Mouse (Mus musculus) embryonic facial prominence, embryonic 15.5 days (tissue): ENCODE measurements at regions not wholly inside any gene's neighbourhood (a gene's known extent, or its start where the extent isn't known, plus 50 kb on each side); places are given as distances from the start of the nearest gene placed in this dataset.

Source experiments
- ATAC-seq: fragments of 200-750 bp; cut with Nextera tagmentation; 2 replicates; pipeline ENCODE4 v1.8.0; 2017; ENCODE audit warnings: low read depth, moderate TSS enrichment; ENCODE audit not compliant: insufficient number of reproducible peaks, low FRiP score, low TSS enrichment
- H3K27ac ChIP-seq: fragments of 300-500 bp; sonication (generic); replicated peaks from 2 replicates; pipeline ENCODE4 v1.5.1; 2015; ENCODE audit warnings: mild to moderate bottlenecking, inconsistent platforms
- H3K27me3 ChIP-seq: fragments of 300-500 bp; sonication (generic); 2 replicates; pipeline ENCODE4 v1.6.1; 2015; ENCODE audit warnings: inconsistent platforms
- H3K36me3 ChIP-seq: fragments of 300-500 bp; sonication (generic); 2 replicates; pipeline ENCODE4 v1.6.1; 2015; ENCODE audit warnings: mild to moderate bottlenecking, inconsistent platforms
- H3K4me1 ChIP-seq: fragments of 300-500 bp; sonication (generic); 2 replicates; pipeline ENCODE4 v1.6.1; 2015; ENCODE audit warnings: inconsistent platforms
- H3K4me2 ChIP-seq: fragments of 300-500 bp; sonication (generic); replicated peaks from 2 replicates; pipeline ENCODE4 v1.6.1; 2015; ENCODE audit warnings: mild to moderate bottlenecking, inconsistent platforms
- H3K4me3 ChIP-seq: fragments of 300-500 bp; sonication (generic); replicated peaks from 2 replicates; pipeline ENCODE4 v1.5.1; 2015; ENCODE audit warnings: mild to moderate bottlenecking, inconsistent platforms
- H3K9ac ChIP-seq: fragments of 300-500 bp; sonication (generic); 2 replicates; pipeline ENCODE4 v1.6.1; 2015; ENCODE audit warnings: inconsistent platforms
- H3K9me3 ChIP-seq: fragments of 300-500 bp; sonication (generic); replicated peaks from 2 replicates; pipeline ENCODE4 v1.6.1; 2016; ENCODE audit warnings: inconsistent platforms
- WGBS: fragments of 180-500 bp; shearing (Covaris S2); methylation state at CpG from one replicate; pipeline ENCODE4 v1.1.7; 2015; 5-methylcytosine and 5-hydroxymethylcytosine counted together

DNA sequence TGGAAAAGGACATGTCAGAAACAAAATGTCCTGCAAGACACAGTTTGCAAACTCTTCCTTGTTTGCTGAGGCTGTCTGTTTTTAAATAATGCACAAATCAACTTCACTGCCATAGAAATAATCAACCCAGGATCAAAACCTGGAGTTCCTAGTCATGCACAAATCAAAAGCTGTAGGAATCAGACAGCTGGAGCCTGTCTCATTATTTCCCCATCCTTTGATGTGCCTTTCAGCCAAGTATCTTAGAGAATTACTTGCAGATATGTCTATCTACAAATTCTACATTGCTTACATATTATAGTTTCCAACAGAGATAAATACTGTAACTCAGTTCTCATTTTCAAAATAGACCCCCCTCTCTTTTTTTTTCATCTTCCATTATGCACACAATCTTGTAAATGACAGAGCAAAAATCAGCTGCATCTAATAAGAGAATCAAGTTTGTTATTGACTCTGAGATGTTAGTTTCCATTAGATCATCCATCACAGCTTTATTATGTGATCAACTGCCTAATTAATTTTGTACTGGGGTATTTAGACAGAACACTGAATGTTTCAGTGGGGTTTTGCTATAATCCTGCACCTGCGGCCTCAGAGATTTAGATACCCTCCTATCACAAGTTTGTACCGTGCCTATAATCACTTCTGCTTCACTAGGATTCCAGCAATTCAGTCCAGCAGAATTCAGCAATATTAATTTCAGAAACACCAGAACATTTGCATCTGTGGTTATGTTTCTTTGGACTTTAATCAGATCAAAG lies 798.9 kb upstream of the Tenm2 start:
- no peaks in the 10 kb centered on the region for H3K36me3 ChIP-seq
- no peaks in the 10 kb centered on the region for H3K9me3 ChIP-seq
- no peaks in the 10 kb centered on the region for H3K4me1 ChIP-seq
- 69% methylated on average over 2 of the region's 2 CpGs for WGBS
- no peak overlapping the region for H3K27ac ChIP-seq
- no peak overlapping the region for H3K9ac ChIP-seq
- no peak overlapping the region for H3K4me3 ChIP-seq
- no peak overlapping the region for H3K4me2 ChIP-seq
- no peaks in the 10 kb centered on the region for H3K27me3 ChIP-seq
- ATAC-seq: no peak

GRCm38 (mm10) chr11:38021704-38022103 lies 785.9 kb upstream of the Tenm2 start:
- Histone ChIP-seq H3K4me3 (no peak overlapping the region), H3K27me3 (no peaks in the 10 kb centered on the region), H3K4me2 (no peak overlapping the region), H3K4me1 (no peaks in the 10 kb centered on the region), H3K36me3 (no peaks in the 10 kb centered on the region), H3K9me3 (no peaks in the 10 kb centered on the region), H3K27ac (no peak overlapping the region), H3K9ac (no peak overlapping the region)
- no peak for ATAC-seq

GRCm38 (mm10) chr11:37978131-37978530 lies 742.4 kb upstream of the Tenm2 start:
- 84% methylated on average over 2 of the region's 2 CpGs for WGBS
- no peaks in the 10 kb centered on the region for H3K4me1 ChIP-seq
- no peak overlapping the region for H3K9ac ChIP-seq
- no peak overlapping the region for H3K4me2 ChIP-seq
- no peak overlapping the region for H3K4me3 ChIP-seq
- no peaks in the 10 kb centered on the region for H3K36me3 ChIP-seq
- no peaks in the 10 kb centered on the region for H3K9me3 ChIP-seq
- ATAC-seq: no peak
- no peak overlapping the region for H3K27ac ChIP-seq
- H3K27me3 ChIP-seq: no peaks in the 10 kb centered on the region

- Histone ChIP-seq H3K4me1 (no peaks in the 10 kb centered on the region), H3K4me2 (no peak overlapping the region), H3K9me3 (no peaks in the 10 kb centered on the region), H3K27me3 (no peaks in the 10 kb centered on the region), H3K9ac (no peak overlapping the region), H3K27ac (no peak overlapping the region), H3K36me3 (no peaks in the 10 kb centered on the region), H3K4me3 (no peak overlapping the region)
- WGBS: 65% methylated on average over 5 of the region's 5 CpGs
- ATAC-seq: no peak
These were observed 700.8 kb upstream of the Tenm2 start for GRCm38 (mm10) chr11:37936439-37937134.

DNA sequence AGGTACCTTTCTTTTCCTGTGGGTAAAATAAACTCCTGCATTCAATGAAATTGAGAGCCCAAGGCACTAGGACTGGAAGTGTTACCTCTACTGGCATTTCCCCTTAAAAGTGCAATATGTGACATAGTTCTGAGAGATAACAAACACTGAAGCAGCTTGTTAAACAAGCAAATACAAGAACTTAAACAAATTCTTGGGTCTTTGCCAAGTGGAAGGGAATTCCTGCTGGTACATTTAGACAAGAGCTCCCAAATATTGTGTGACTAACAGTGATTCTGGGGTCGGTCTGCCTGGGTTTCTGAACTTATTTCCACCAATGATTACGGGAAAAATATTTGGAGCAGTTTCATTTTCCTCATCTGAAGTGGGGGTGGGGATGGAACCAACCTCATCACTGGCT lies 677.4 kb upstream of the Tenm2 start:
- Histone ChIP-seq H3K9ac (no peak overlapping the region), H3K27ac (no peak overlapping the region), H3K4me2 (no peak overlapping the region), H3K9me3 (no peaks in the 10 kb centered on the region), H3K4me1 (no peaks in the 10 kb centered on the region), H3K36me3 (no peaks in the 10 kb centered on the region), H3K4me3 (no peak overlapping the region), H3K27me3 (no peaks in the 10 kb centered on the region)
- no peak for ATAC-seq
- WGBS: 50% methylated on average over 2 of the region's 2 CpGs

GRCm38 (mm10) chr11:37904991-37905390 lies 669.2 kb upstream of the Tenm2 start:
- H3K36me3 ChIP-seq: no peaks in the 10 kb centered on the region

DNA sequence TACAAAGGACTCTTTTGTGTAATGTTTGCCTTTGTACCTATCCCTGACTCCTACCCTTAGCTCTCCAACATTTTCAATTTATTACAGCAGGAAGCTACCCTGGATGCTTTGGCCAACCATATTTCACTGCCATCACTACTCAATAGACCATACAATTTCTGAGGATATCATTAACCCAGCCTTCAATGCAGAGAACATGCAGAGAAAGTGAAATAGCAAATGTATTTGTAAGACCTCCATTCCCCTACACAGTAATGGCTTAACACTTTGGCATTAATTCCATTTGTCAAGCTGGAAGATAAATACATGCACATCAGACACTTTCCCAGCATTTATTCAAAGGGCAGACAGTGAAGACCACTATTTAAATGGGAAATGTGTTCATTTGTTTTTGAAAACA lies 661.9 kb upstream of the Tenm2 start:
- no peak overlapping the region for H3K27ac ChIP-seq
- no peak for ATAC-seq
- no peaks in the 10 kb centered on the region for H3K36me3 ChIP-seq

More at GRCm38 (mm10) chr11:37904991-37905390, 669.2 kb upstream of the Tenm2 start:
- no peak overlapping the region for H3K27ac ChIP-seq
- no peaks in the 10 kb centered on the region for H3K9me3 ChIP-seq
- ATAC-seq: no peak
- H3K4me2 ChIP-seq: no peak overlapping the region
- H3K27me3 ChIP-seq: no peaks in the 10 kb centered on the region
- 84% methylated on average over 2 of the region's 2 CpGs for WGBS
- no peak overlapping the region for H3K4me3 ChIP-seq
- no peaks in the 10 kb centered on the region for H3K4me1 ChIP-seq
- no peak overlapping the region for H3K9ac ChIP-seq

GRCm38 (mm10) chr11:37882717-37883116 lies 647.0 kb upstream of the Tenm2 start:
- no peak for ATAC-seq
- no peak overlapping the region for H3K4me2 ChIP-seq
- no peaks in the 10 kb centered on the region for H3K4me1 ChIP-seq
- H3K27ac ChIP-seq: no peak overlapping the region
- H3K9me3 ChIP-seq: no peaks in the 10 kb centered on the region
- no peak overlapping the region for H3K4me3 ChIP-seq
- WGBS: 65% methylated on average over 4 of the region's 4 CpGs
- H3K9ac ChIP-seq: no peak overlapping the region
- H3K36me3 ChIP-seq: no peaks in the 10 kb centered on the region
- H3K27me3 ChIP-seq: no peaks in the 10 kb centered on the region

More for the DNA sequence above, 661.9 kb upstream of the Tenm2 start:
- no peak overlapping the region for H3K4me3 ChIP-seq
- no peak overlapping the region for H3K4me2 ChIP-seq
- H3K4me1 ChIP-seq: no peaks in the 10 kb centered on the region
- H3K9ac ChIP-seq: no peak overlapping the region
- H3K9me3 ChIP-seq: no peaks in the 10 kb centered on the region
- H3K27me3 ChIP-seq: no peaks in the 10 kb centered on the region

DNA sequence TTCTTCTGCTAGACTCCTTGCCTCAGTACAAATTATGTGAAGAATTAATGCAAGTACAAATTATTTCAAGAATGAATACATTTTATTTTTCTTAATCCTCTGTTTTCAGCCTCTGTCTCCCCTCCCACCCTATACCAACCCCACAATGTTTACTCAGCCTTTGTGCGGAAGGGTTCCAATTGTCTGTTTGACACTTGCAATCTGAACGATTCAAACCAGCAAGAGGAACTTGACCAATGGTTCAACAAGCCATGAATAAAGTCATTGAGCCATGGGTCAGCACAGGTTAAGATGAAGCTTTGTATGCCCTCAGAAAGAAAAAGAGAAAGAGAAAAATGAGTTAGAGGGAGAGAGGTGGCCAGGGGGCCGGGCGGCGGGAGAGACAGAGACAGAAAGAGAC lies 601.5 kb upstream of the Tenm2 start:
- Histone ChIP-seq H3K27me3 (no peaks in the 10 kb centered on the region), H3K27ac (no peak overlapping the region), H3K4me3 (no peak overlapping the region), H3K9me3 (no peaks in the 10 kb centered on the region), H3K36me3 (no peaks in the 10 kb centered on the region), H3K9ac (no peak overlapping the region), H3K4me1 (no peaks in the 10 kb centered on the region), H3K4me2 (no peak overlapping the region)
- no peak for ATAC-seq
- WGBS: 69% methylated on average over 5 of the region's 5 CpGs

DNA sequence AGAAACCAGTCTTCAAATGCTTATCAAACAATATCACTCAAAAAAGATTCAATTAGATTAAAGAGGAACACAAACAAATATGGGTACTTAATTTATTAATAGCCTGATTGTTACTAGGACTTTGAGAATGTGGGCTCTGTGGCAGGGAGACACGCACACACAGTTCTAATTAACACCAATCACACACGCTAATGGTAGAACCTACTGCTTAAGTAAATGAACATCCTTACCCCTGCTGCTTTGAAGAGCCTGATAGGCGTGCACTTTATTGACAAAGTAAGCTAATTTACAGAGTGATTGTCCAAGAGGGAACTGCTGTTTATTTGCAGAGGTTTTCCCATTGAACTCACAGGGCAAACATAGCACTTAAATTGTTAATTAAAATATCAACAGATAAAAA lies 595.2 kb upstream of the Tenm2 start:
- ATAC-seq: no peak
- Histone ChIP-seq H3K4me2 (no peak overlapping the region), H3K27ac (no peak overlapping the region), H3K36me3 (no peaks in the 10 kb centered on the region), H3K4me1 (no peaks in the 10 kb centered on the region), H3K9me3 (no peaks in the 10 kb centered on the region), H3K4me3 (no peak overlapping the region), H3K27me3 (no peaks in the 10 kb centered on the region), H3K9ac (no peak overlapping the region)
- WGBS: 59% methylated on average over 3 of the region's 3 CpGs

DNA sequence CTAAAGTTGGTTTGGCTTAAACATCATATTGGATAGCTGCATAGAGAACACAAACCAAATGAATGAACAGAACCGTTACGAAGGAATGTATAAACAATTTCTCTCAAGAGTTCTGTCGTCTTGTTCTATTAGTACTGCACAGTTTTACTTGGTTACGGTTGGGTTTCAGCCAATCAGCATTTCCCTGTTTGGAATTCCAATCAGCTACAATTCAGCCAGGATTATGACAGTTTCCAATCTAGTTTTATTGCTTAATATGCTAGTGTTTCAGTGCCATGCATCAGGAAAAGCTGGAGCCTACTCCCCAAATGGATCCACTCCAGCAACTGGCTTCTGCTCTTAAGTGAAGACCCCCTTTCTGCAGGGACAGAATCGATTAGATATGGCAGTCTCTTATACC lies 571.0 kb upstream of the Tenm2 start:
- Histone ChIP-seq H3K27ac (no peak overlapping the region), H3K9me3 (no peaks in the 10 kb centered on the region), H3K4me3 (no peak overlapping the region), H3K4me2 (no peak overlapping the region), H3K9ac (no peak overlapping the region), H3K36me3 (no peaks in the 10 kb centered on the region), H3K4me1 (no peaks in the 10 kb centered on the region), H3K27me3 (no peaks in the 10 kb centered on the region)
- 54% methylated on average over 5 of the region's 5 CpGs for WGBS
- no peak for ATAC-seq

DNA sequence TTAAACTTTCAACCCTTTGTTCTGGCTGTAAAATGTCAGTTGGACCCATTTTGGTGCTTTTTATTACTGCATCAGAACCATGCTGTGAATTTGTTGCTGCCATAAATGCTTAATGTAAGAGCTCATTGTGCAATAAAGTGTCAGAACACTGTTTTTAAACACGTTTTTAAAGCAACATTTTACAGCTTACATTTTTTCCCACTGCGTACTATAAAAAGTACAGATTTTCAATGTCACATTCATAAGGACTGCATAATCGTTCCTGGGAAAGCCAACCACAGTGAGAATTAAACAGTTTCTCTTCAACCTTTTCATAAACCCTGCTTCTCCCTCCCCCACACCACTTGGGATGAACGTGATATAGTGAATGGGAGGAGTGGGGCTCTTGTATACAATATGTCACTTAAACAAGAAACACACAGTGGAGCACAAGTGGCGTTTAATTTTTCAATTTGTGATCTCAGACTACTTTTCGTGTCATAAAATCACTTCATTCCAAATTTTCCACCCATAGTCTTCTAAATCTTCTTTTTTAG lies 563.1 kb upstream of the Tenm2 start:
- ATAC-seq: no peak

More for the DNA sequence above, 563.1 kb upstream of the Tenm2 start:
- H3K4me1 ChIP-seq: no peaks in the 10 kb centered on the region
- H3K9ac ChIP-seq: no peak overlapping the region
- 74% methylated on average over 6 of the region's 6 CpGs for WGBS
- no peaks in the 10 kb centered on the region for H3K36me3 ChIP-seq
- H3K4me2 ChIP-seq: no peak overlapping the region
- no peak overlapping the region for H3K27ac ChIP-seq
- no peak overlapping the region for H3K4me3 ChIP-seq
- H3K27me3 ChIP-seq: no peaks in the 10 kb centered on the region
- no peaks in the 10 kb centered on the region for H3K9me3 ChIP-seq
